Mouse (Mus musculus) embryonic facial prominence, embryonic 12.5 days (tissue): ENCODE results near the gene Fgr. TPM values are rescaled to one million over a fixed set of nuclear protein-coding genes. Genes with fewer than 3 reads are reported as not detected.

Source experiments
- ATAC-seq: fragments of 200-750 bp; cut with Nextera tagmentation; 2 replicates; pipeline ENCODE4 v1.8.0; 2017; ENCODE audit not compliant: insufficient number of reproducible peaks, insufficient read depth, low FRiP score, low TSS enrichment
- H3K27ac ChIP-seq: fragments of 300-500 bp; sonication (generic); 2 replicates; pipeline ENCODE4 v1.5.1; 2016; ENCODE audit warnings: mild to moderate bottlenecking
- H3K27me3 ChIP-seq: fragments of 300-500 bp; sonication (generic); 2 replicates; pipeline ENCODE4 v1.6.1; 2016; ENCODE audit warnings: mild to moderate bottlenecking, moderate library complexity
- H3K36me3 ChIP-seq: fragments of 300-500 bp; sonication (generic); 2 replicates; pipeline ENCODE4 v1.6.1; 2016; ENCODE audit warnings: mild to moderate bottlenecking
- H3K4me1 ChIP-seq: fragments of 300-500 bp; sonication (generic); 2 replicates; pipeline ENCODE4 v1.6.1; 2016
- H3K4me2 ChIP-seq: fragments of 300-500 bp; sonication (generic); replicated peaks from 2 replicates; pipeline ENCODE4 v1.6.1; 2016; ENCODE audit warnings: mild to moderate bottlenecking, moderate library complexity
- H3K4me3 ChIP-seq: fragments of 300-500 bp; sonication (generic); 2 replicates; pipeline ENCODE4 v1.5.1; 2016; ENCODE audit warnings: mild to moderate bottlenecking
- H3K9ac ChIP-seq: fragments of 300-500 bp; sonication (generic); 2 replicates; pipeline ENCODE4 v1.6.1; 2016; ENCODE audit warnings: mild to moderate bottlenecking, moderate library complexity
- H3K9me3 ChIP-seq: fragments of 300-500 bp; sonication (generic); 2 replicates; pipeline ENCODE4 v1.6.1; 2016; ENCODE audit warnings: mild to moderate bottlenecking, moderate library complexity
- WGBS: fragments of 180-500 bp; shearing (Covaris S2); methylation state at CpG from one replicate; pipeline ENCODE4 v1.1.7; 2016; 5-methylcytosine and 5-hydroxymethylcytosine counted together
- polyA plus RNA-seq: library from polyadenylated mRNA; unstranded; fragments of >200 nt; fragmentation: Nextera tagmentation; extraction: Ambion mirVana; gene quantifications from 2 replicates; pipeline ENCODE4 v1.2.1, GENCODE M21; 2016

Fgr gene
- polyA plus RNA-seq, 1 experiment from 2014 or later = 0.29 TPM

DNA sequence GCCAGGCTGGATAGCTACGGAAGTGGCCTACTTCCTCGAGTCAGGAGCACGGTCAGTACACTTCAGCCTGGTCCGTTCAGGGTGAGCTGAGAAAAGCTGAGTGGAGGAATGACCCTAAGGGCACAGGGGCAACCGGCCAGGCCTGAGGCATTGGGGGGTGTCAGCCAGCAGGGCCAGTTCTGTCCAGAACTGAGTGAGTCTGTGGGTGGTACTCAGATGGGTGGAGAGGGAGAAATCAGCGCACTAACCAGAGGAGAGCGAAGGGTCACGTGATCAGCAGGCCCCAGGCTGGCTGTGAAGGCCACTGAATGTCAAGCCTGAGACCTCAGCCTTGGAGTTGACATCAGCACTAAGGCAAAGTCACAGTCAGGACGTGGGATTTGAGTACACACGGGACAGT lies 60.6 kb downstream of the Fgr start:
- no peak overlapping the region for H3K4me3 ChIP-seq
- H3K27me3 ChIP-seq = 0 out of 2 replicates have a peak, but pooled peaks cover 7% of the 10 kb centered on the region
- no peaks in the 10 kb centered on the region for H3K36me3 ChIP-seq
- no peak for ATAC-seq
- 68% methylated on average over 10 of the region's 10 CpGs for WGBS
- H3K4me1 ChIP-seq = peaks cover 22% of the 10 kb centered on the region
- no peak overlapping the region for H3K9ac ChIP-seq
- no peak overlapping the region for H3K4me2 ChIP-seq
- H3K9me3 ChIP-seq = no peaks in the 10 kb centered on the region
- 0 out of 2 replicates have a peak overlapping the region, but pooled peaks have one; percentile 20 for H3K27ac ChIP-seq

DNA sequence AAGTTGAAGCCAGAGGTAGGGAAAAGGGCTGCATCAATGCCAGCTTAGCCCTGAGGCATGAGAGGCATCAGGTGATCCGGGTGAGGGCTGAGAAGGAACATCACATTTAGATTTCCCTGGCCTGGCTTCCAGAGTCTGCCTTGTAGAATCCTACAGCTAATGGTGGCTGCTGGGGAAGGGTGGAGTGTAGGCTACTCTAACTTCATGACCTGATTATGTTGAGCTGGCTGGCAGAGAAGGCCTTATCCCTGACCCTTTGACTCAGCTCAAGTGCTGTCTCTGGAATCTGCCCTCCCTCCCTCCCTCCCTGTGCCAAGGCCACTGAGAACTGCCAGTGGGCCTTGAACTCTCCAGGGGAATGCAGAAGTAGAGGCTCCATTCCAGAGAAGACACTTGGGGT lies 61.6 kb downstream of the Fgr start:
- 100% methylated on average over 1 of the region's 1 CpGs for WGBS
- Histone ChIP-seq H3K27ac (no peak overlapping the region), H3K4me3 (no peak overlapping the region), H3K4me2 (no peak overlapping the region), H3K9me3 (no peaks in the 10 kb centered on the region), H3K36me3 (no peaks in the 10 kb centered on the region), H3K27me3 (0 out of 2 replicates have a peak, but pooled peaks cover 7% of the 10 kb centered on the region), H3K4me1 (peaks cover 29% of the 10 kb centered on the region), H3K9ac (no peak overlapping the region)
- no peak for ATAC-seq

GRCm38 (mm10) chr4:133035946-133036345 lies 62.1 kb downstream of the Fgr start:
- H3K4me3 ChIP-seq = no peak overlapping the region
- no peaks in the 10 kb centered on the region for H3K36me3 ChIP-seq
- no peak for ATAC-seq
- H3K4me1 ChIP-seq = peaks cover 34% of the 10 kb centered on the region
- H3K9me3 ChIP-seq = no peaks in the 10 kb centered on the region
- no peak overlapping the region for H3K4me2 ChIP-seq
- H3K9ac ChIP-seq = no peak overlapping the region
- no peak overlapping the region for H3K27ac ChIP-seq
- 0 out of 2 replicates have a peak, but pooled peaks cover 7% of the 10 kb centered on the region for H3K27me3 ChIP-seq
- WGBS = 86% methylated on average over 3 of the region's 3 CpGs

DNA sequence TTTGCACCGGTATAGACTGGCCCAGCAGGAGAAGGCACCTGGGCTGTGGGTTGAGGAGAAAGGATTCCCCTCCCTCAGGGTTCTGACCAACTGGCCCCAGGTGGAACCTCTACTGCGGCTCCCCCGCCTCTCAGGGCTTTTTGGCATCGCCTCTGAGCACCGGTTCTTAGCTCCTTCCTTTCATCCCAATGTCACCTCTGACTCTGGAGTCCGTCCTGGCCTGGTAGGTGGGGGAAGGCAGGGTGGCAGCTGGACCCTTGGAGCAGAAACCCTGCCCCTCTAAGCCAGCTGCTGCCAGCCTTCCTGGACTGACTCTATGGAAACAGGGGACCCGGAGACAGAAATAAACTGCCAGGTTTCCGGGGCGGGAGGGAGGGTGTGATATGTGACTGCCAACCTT lies 63.4 kb downstream of the Fgr start:
- Histone ChIP-seq H3K36me3 (no peaks in the 10 kb centered on the region), H3K9ac (no peak overlapping the region; the same call in 1 of the 2 replicates), H3K4me2 (peak overlapping the region; percentile 100; the same call in 1 of the 2 replicates), H3K4me3 (no peak overlapping the region), H3K4me1 (peaks cover 47% of the 10 kb centered on the region), H3K27ac (no peak overlapping the region), H3K27me3 (0 out of 2 replicates have a peak, but pooled peaks cover 7% of the 10 kb centered on the region), H3K9me3 (no peaks in the 10 kb centered on the region)
- 45% methylated on average over 9 of the region's 9 CpGs for WGBS
- no peak for ATAC-seq

GRCm38 (mm10) chr4:133037798-133038197 lies 63.9 kb downstream of the Fgr start:
- 0 out of 2 replicates have a peak, but pooled peaks cover 7% of the 10 kb centered on the region for H3K27me3 ChIP-seq
- H3K9me3 ChIP-seq = no peaks in the 10 kb centered on the region
- no peaks in the 10 kb centered on the region for H3K36me3 ChIP-seq
- no peak overlapping the region for H3K27ac ChIP-seq
- 25% methylated on average over 6 of the region's 6 CpGs for WGBS
- no peak overlapping the region for H3K9ac ChIP-seq
- peak overlapping the region; percentile 100 for H3K4me2 ChIP-seq
- peak overlapping the region; percentile 53 for H3K4me3 ChIP-seq
- no peak for ATAC-seq
- peaks cover 52% of the 10 kb centered on the region for H3K4me1 ChIP-seq

GRCm38 (mm10) chr4:133038521-133039115 lies 64.7 kb downstream of the Fgr start:
- Histone ChIP-seq H3K4me2 (peak overlapping the region; percentile 100), H3K4me1 (peaks cover 60% of the 10 kb centered on the region), H3K27ac (peak overlapping the region; percentile 91), H3K36me3 (no peaks in the 10 kb centered on the region), H3K9ac (peak overlapping the region; percentile 63), H3K4me3 (peak overlapping the region; percentile 53), H3K27me3 (0 out of 2 replicates have a peak, but pooled peaks cover 7% of the 10 kb centered on the region), H3K9me3 (no peaks in the 10 kb centered on the region)
- ATAC-seq = peak; percentile 50
- WGBS = under 1% methylated on average over 65 of the region's 76 CpGs

- under 1% methylated on average over 58 of the region's 77 CpGs for WGBS
- Histone ChIP-seq H3K4me1 (peaks cover 66% of the 10 kb centered on the region), H3K27me3 (0 out of 2 replicates have a peak, but pooled peaks cover 7% of the 10 kb centered on the region)
These were observed 65.4 kb downstream of the Fgr start for GRCm38 (mm10) chr4:133039116-133039819.

GRCm38 (mm10) chr4:133039832-133040231 lies 65.9 kb downstream of the Fgr start:
- H3K9ac ChIP-seq = no peak overlapping the region; the same call in none of the 2 replicates
- 4% methylated on average over 18 of the region's 18 CpGs for WGBS
- H3K36me3 ChIP-seq = no peaks in the 10 kb centered on the region
- no peak for ATAC-seq
- H3K27me3 ChIP-seq = 0 out of 2 replicates have a peak, but pooled peaks cover 7% of the 10 kb centered on the region
- peak overlapping the region; percentile 91; the same call in 1 of the 2 replicates for H3K27ac ChIP-seq
- no peaks in the 10 kb centered on the region for H3K9me3 ChIP-seq
- peak overlapping the region; percentile 100 for H3K4me2 ChIP-seq
- peaks cover 72% of the 10 kb centered on the region for H3K4me1 ChIP-seq
- peak overlapping the region; percentile 53 for H3K4me3 ChIP-seq

More at GRCm38 (mm10) chr4:133039116-133039819, 65.4 kb downstream of the Fgr start:
- H3K4me2 ChIP-seq = peak overlapping the region; percentile 100
- H3K27ac ChIP-seq = peak overlapping the region; percentile 91
- H3K9ac ChIP-seq = peak overlapping the region; percentile 63
- H3K36me3 ChIP-seq = no peaks in the 10 kb centered on the region
- H3K9me3 ChIP-seq = no peaks in the 10 kb centered on the region
- no peak for ATAC-seq
- H3K4me3 ChIP-seq = peak overlapping the region; percentile 53

DNA sequence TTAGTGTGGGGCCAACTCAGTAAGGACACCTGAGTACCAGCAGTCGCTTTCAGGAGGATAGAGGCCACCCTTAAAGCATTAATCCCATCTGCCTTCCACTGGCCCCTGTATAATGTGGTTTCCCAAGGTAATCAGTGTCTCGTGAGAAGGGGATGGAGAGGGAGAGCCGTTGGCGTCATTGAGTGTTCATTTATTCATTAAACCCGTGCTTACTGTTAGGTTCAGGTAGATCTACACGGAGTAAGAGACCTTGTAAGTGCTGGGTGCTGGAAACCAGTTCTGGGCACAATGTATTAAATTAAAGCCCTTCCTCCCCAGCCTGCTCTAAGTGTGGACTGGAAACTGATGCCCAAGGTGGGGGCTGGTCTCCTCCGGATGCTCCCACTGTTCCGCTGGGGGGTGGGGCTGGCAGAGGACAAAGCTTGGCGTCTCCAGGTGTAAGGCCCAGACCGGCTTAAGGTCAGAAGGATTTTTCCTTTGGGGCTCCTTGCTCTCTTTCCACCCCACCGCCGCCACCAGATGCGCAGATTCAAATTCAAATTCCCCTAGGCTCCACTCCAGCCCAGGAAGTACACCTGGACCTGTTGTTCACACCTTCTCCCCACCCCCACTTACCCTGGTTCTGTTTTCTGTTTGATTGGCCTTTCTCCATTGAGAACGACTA lies 66.5 kb downstream of the Fgr start:
- Histone ChIP-seq H3K27ac (peak overlapping the region; percentile 91; the same call in 1 of the 2 replicates), H3K4me1 (peaks cover 77% of the 10 kb centered on the region), H3K27me3 (0 out of 2 replicates have a peak, but pooled peaks cover 7% of the 10 kb centered on the region)

GRCm38 (mm10) chr4:133042244-133042643 lies 68.3 kb downstream of the Fgr start:
- Histone ChIP-seq H3K9ac (0 out of 2 replicates have a peak overlapping the region, but pooled peaks have one; percentile 17), H3K4me2 (peak overlapping the region; percentile 46), H3K27ac (peak overlapping the region; percentile 87), H3K9me3 (no peaks in the 10 kb centered on the region), H3K4me3 (peak overlapping the region; percentile 6; the same call in 1 of the 2 replicates), H3K36me3 (no peaks in the 10 kb centered on the region), H3K4me1 (peaks cover 93% of the 10 kb centered on the region), H3K27me3 (0 out of 2 replicates have a peak, but pooled peaks cover 6% of the 10 kb centered on the region)
- ATAC-seq = no peak
- 10% methylated on average over 4 of the region's 4 CpGs for WGBS

More for the DNA sequence above, 66.5 kb downstream of the Fgr start:
- Histone ChIP-seq H3K4me2 (peak overlapping the region; percentile 100), H3K36me3 (no peaks in the 10 kb centered on the region), H3K4me3 (peak overlapping the region; percentile 53), H3K9me3 (no peaks in the 10 kb centered on the region), H3K9ac (no peak overlapping the region; the same call in 1 of the 2 replicates)
- WGBS = 23% methylated on average over 14 of the region's 14 CpGs
- ATAC-seq = no peak
